Mouse (Mus musculus) erythroblast, embryonic 14.5 days (primary cell): ENCODE data around the gene Ppil2. TPM values are rescaled to one million over a fixed set of nuclear protein-coding genes. Genes with fewer than 3 reads are reported as not detected.
A peak's percentile ranks its signal among the peaks of the same experiment; 100 is the strongest.

Experiments
- H3K27me3 ChIP-seq: 2 replicates; pipeline ENCODE4 v1.6.1; 2012; ENCODE audit warnings: inconsistent platforms; ENCODE audit not compliant: control insufficient read depth
- H3K36me3 ChIP-seq: 2 replicates; pipeline ENCODE4 v1.6.1; 2012; ENCODE audit warnings: mild to moderate bottlenecking, inconsistent platforms; ENCODE audit not compliant: control insufficient read depth
- H3K4me1 ChIP-seq: 2 replicates; pipeline ENCODE4 v1.6.1; 2012; ENCODE audit warnings: inconsistent platforms; ENCODE audit not compliant: control insufficient read depth
- H3K4me3 ChIP-seq: replicated peaks from 2 replicates; pipeline ENCODE3; 2012; ENCODE audit warnings: moderate library complexity, mild to moderate bottlenecking, inconsistent platforms
- H3K9me3 ChIP-seq: 2 replicates; pipeline ENCODE4 v1.6.1; 2012; ENCODE audit warnings: low read length, inconsistent platforms, mixed read lengths; ENCODE audit not compliant: control insufficient read depth
- GATA1 ChIP-seq: IDR thresholded peaks from 2 replicates; pipeline ENCODE4 v1.6.1; 2012; ENCODE audit warnings: low read length, inconsistent platforms, mixed read lengths
- TAL1 ChIP-seq: IDR thresholded peaks from 3 replicates; pipeline ENCODE4 v1.6.1; 2012; ENCODE audit warnings: low read length, inconsistent platforms, mixed read lengths
- polyA plus RNA-seq: library from polyadenylated mRNA; stranded (reverse); fragments of >175 nt; gene quantifications from 2 replicates; pipeline ENCODE4 v1.2.3, GENCODE M21; 2012

The Ppil2 gene
- polyA plus RNA-seq, 1 experiment = 10.4 TPM

DNA sequence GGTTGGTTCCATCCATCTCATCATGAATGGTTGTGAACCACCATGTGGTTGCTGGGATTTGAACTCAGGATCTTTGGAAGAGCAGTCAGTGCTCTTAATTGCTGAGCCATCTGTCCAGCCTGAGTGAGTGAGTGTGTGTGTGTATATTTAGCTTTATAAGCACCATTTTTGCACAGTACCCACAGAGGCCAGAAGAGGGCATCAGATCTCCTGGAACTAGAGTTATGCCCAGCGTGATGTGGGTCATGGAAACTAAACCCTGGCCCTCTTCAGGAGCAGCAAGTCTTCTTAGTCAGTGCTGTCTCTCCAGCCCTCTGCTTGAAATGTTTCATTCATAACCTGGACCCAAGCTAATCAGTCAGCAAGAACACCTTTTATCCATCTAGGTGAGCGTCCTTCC lies 34.8 kb downstream of the Ppil2 start:
- Histone ChIP-seq H3K27me3 (peaks cover 8% of the 10 kb centered on the region), H3K9me3 (peaks cover 9% of the 10 kb centered on the region), H3K4me1 (peaks cover 8% of the 10 kb centered on the region), H3K4me3 (no peak overlapping the region), H3K36me3 (no peaks in the 10 kb centered on the region)
- no peak for TF ChIP-seq GATA1
- TF ChIP-seq TAL1 = no peak

DNA sequence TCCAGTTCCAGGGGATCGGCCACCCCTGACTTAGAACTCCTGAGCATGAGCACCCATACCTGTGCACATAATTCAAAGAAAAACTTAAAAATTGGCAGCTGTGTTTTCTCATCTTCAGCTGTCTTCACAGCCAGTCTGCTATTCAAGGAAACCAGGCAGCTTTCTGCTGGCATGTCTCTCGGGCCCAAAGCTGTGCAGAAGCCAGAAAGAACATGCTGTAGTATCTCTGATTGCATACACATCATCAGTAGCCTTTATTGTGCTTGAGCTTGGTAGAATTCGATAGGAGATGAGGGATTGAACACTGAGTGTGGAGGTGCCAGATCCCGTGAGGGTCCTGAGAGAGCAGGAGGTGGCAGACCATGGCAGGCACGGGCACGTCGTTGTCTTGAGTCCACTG lies 38.1 kb downstream of the Ppil2 start:
- no peak for TF ChIP-seq GATA1
- no peak for TF ChIP-seq TAL1
- H3K9me3 ChIP-seq = peaks cover 9% of the 10 kb centered on the region
- no peaks in the 10 kb centered on the region for H3K36me3 ChIP-seq
- peaks cover 37% of the 10 kb centered on the region for H3K27me3 ChIP-seq
- H3K4me1 ChIP-seq = peaks cover 21% of the 10 kb centered on the region
- H3K4me3 ChIP-seq = no peak overlapping the region

DNA sequence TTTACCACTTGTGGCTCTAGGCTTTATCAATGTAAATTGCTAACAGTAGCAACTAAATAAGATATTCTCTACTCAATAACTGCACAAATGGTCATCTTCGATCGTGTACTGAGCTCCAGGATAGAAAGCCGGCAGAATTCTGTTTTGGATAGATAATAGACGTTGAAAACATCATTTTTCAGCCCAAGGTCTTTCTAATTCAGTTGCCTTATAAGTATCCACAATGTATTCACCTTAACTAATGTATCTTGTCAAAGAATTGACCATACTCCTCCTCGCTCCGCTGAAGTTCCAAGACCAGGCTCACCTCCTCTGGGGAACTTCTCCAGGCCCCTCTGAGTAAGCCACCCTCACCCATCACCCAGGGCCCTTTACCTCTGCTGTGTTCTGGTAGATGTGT lies 40.3 kb downstream of the Ppil2 start:
- peaks cover 39% of the 10 kb centered on the region for H3K27me3 ChIP-seq
- peaks cover 4% of the 10 kb centered on the region for H3K9me3 ChIP-seq
- no peaks in the 10 kb centered on the region for H3K36me3 ChIP-seq
- TF ChIP-seq GATA1 = no peak
- no peak for TF ChIP-seq TAL1
- peak overlapping the region; percentile 67 for H3K4me3 ChIP-seq
- H3K4me1 ChIP-seq = peaks cover 13% of the 10 kb centered on the region

DNA sequence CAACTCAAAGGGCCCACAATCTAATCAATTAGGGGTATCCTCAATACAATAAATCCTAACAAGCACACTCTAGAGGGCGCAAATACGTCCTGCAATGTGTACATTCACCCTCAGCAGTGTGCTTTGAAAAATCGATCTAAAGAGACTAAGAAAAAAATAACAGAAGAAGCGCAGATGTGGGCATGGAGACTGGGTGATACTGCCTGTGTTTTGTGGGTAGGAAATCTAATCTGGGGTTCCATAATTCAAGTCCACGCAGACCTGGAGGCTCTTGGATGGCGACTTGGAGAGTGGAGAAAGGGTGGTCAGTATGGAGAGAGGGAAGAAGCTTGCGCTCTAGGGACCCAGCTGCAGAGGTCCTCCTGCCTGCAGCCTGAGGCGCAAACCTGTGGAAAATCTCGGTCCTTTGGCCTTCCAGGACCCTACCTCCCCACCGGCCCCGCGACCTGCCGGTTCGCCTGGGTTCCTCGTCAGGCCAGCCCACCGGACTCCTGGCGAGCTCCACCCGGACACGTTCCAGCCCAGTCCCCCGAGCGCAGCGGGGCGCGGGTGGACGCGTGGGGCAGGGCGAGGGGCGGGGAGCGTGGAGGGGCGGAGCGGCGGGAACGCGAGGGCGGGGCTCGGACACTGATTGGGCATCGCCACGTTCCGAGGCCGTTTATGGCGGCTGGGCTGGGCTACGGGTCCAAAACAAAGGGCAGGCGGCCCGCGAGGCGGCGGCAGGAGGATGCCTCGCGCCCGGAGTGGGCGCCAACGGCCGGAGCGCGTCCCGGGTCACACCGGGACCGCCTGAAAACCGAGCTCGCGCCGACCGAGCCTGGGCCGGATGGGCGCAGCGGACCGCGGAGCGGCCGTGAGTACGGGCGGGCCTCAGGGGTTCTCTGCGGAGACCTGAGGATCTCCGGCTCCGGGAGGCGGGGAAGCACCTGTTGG lies 41.3 kb downstream of the Ppil2 start, which contains the start of gene Ypel1:
TSS of gene Ypel1 (plus strand) at position 186 of the 933 bp plus-strand sequence.
- peaks cover 45% of the 10 kb centered on the region for H3K27me3 ChIP-seq
- TF ChIP-seq GATA1 (no peak), TAL1 (no peak)

DNA sequence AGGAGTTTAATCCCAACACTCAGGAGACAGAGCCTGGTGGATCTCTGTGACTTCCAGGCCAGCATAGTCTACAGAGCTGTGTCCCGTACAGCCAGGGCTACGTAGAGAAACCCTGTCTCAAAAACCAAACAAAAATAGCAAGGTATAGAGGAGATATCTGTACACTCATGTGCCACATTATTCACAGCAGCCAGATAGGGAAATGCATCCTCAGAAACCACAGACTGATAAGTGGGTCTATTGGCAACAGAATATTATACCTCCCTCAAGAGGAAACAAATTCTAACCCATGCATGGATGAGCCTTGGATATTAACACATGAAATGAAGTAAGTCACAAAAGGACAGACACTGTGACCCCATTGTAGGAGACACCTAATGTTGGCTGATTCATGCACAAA lies 43.5 kb downstream of the Ppil2 start:
- Histone ChIP-seq H3K9me3 (no peaks in the 10 kb centered on the region), H3K27me3 (peaks cover 54% of the 10 kb centered on the region), H3K4me1 (peaks cover 13% of the 10 kb centered on the region), H3K36me3 (no peaks in the 10 kb centered on the region), H3K4me3 (no peak overlapping the region)
- TF ChIP-seq TAL1 (no peak), GATA1 (no peak)

More for the DNA sequence above, 41.3 kb downstream of the Ppil2 start, which contains the start of gene Ypel1:
- Histone ChIP-seq H3K36me3 (no peaks in the 10 kb centered on the region), H3K9me3 (no peaks in the 10 kb centered on the region), H3K4me1 (peaks cover 13% of the 10 kb centered on the region), H3K4me3 (peak within 1 kb of the TSS; percentile 67)

DNA sequence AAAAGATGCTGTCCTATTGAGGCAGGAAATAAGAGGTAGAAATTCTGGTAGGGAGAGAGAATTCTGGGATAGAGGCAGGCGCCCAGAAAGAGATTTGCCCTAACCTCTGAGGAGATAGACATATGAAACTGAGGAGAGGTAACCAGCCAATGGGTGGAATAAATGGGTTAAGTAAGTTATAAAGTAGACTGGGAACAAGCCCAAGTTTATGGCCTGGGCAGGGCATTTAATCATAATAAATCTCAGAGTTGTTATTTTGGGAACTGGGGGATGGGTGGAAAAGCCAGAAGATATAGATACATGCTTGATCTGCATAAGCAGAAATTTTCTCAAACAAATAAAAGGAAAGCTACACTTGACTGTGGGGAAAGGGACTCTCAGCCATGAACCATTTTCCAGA lies 48.7 kb downstream of the Ppil2 start:
- no peaks in the 10 kb centered on the region for H3K9me3 ChIP-seq
- no peak for TF ChIP-seq GATA1
- no peak for TF ChIP-seq TAL1
- no peaks in the 10 kb centered on the region for H3K36me3 ChIP-seq
- no peak overlapping the region for H3K4me3 ChIP-seq
- H3K4me1 ChIP-seq = no peaks in the 10 kb centered on the region
- peaks cover 19% of the 10 kb centered on the region for H3K27me3 ChIP-seq

DNA sequence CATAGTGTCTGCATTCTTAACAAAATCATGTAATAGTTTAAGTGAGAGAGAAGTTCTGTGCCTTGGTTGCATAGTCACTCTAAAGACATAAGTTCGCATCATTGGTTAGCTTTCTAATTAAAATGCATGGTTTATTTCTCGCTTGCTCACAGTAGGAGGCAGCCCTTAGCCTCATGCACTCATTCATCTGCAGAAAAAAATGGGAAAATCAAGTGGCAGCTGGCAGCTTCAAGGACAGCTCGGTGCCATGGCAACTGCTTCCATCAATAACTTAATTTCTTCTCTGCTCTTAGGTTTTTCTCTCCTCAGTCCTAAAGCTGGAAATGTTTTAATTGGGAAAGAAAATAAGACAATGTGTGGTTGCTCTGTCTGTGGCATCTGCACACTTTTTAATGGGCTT lies 55.5 kb downstream of the Ppil2 start:
- no peaks in the 10 kb centered on the region for H3K9me3 ChIP-seq
- no peak overlapping the region for H3K4me3 ChIP-seq
- H3K27me3 ChIP-seq = no peaks in the 10 kb centered on the region
- H3K4me1 ChIP-seq = no peaks in the 10 kb centered on the region; the same call in 1 of the 2 replicates
- H3K36me3 ChIP-seq = no peaks in the 10 kb centered on the region; the same call in 1 of the 2 replicates
- no peak for TF ChIP-seq TAL1
- TF ChIP-seq GATA1 = no peak

DNA sequence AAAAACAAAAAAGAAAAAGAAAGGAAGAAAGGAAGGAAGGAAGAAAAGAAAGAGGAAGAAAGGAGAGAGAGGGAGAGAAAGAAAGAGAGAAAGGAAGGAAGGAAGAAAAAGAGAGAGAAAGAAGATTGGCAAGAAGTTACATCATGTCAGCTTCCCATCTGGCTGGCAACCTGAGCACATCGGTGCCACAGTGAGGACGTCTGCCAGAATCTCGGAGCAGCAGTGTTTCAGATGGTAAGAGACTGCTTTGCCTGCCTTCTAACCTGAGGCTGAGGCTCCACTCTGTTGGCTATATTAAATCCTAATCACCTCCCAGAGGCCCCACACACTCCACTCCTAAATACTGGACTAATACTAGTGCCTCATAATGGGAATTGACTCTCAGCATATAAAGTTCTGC lies 57.2 kb downstream of the Ppil2 start:
- TF ChIP-seq GATA1 (no peak), TAL1 (no peak)
- no peaks in the 10 kb centered on the region for H3K9me3 ChIP-seq
- H3K4me1 ChIP-seq = no peaks in the 10 kb centered on the region; the same call in 1 of the 2 replicates
- peaks cover 13% of the 10 kb centered on the region for H3K36me3 ChIP-seq
- no peak overlapping the region for H3K4me3 ChIP-seq
- H3K27me3 ChIP-seq = no peaks in the 10 kb centered on the region

DNA sequence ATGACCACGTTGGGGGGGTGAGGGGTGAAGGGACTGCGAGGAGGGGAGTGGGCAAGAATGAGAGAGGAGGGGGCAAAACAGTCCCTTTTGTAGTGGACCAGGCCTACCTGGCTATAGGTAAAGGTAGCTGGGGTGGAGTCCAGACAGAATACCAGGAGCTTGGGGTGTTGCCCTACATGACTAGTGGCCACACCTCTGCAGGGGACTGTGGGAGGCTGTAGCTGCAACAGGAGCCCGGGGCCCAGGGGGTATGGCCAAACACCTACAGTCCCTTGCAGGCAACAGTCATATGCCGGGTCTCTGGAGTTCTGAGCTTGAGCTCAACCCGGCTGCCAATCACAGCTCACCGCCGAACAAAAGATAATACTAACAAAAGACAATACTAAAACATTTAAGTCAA lies 59.0 kb downstream of the Ppil2 start:
- TF ChIP-seq TAL1 (no peak), GATA1 (no peak)
- no peaks in the 10 kb centered on the region for H3K9me3 ChIP-seq
- H3K4me1 ChIP-seq = no peaks in the 10 kb centered on the region; the same call in 1 of the 2 replicates
- peaks cover 30% of the 10 kb centered on the region for H3K36me3 ChIP-seq
- H3K27me3 ChIP-seq = no peaks in the 10 kb centered on the region
- H3K4me3 ChIP-seq = no peak overlapping the region
